Mouse (Mus musculus): ENCODE measurements at regions not wholly inside any gene's neighbourhood (a gene's known extent, or its start where the extent isn't known, plus 50 kb on each side); places are given as distances from the start of the nearest gene placed in this dataset.

GRCm38 (mm10) chr13:10527251-10527650 is 166.6 kb upstream of the Chrm3 start:
- no peak for DNase-seq (ENCODE audit: low read depth, low spot score)

- DNase-seq (ENCODE audit: low read depth, low spot score): no peak
These were observed 166.0 kb upstream of the Chrm3 start for GRCm38 (mm10) chr13:10526470-10527207.

DNA sequence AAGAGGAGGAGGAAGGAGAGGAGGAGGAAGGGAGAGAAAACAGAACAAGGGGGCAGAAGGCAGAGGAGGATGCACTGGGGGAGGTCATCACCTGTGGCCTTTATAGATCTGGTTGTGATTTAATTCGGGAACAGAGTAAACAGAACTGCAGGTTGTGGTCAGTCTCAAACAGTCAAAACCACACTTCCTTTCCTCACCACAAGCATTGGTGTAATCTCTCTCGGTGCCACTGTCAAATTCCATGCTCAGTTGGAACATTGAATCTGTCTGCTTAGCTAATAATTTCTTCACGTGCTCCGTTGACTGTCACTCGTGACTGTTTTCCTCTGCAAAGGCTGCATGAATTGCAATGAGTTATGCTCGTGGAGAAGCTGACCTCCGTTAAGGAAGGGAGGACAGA is 143.6 kb upstream of the Chrm3 start:
- no peak for DNase-seq (ENCODE audit: low read depth, low spot score)

DNA sequence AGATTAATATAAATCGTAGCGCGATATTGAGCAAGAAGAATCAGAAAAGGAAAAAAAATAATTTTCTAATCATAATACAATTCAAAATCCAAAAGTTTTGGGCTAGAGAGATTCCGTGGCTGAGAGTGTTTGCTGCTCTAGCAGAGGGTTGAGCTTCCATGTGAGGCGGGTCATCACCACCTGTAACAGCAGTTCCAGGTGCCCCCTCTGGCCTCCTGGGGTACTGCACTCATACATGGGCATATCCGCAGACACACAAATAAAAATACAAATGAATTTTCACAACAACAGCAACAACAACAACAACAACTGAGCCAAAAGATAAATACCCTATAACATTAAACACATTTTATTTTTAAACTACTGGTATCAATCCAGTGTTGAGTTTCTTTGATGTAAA is 94.7 kb upstream of the Chrm3 start:
- DNase-seq (ENCODE audit: low read depth, low spot score): no peak

GRCm38 (mm10) chr13:10454667-10455066 is 94.0 kb upstream of the Chrm3 start:
- no peak for DNase-seq (ENCODE audit: low read depth, low spot score)

DNA sequence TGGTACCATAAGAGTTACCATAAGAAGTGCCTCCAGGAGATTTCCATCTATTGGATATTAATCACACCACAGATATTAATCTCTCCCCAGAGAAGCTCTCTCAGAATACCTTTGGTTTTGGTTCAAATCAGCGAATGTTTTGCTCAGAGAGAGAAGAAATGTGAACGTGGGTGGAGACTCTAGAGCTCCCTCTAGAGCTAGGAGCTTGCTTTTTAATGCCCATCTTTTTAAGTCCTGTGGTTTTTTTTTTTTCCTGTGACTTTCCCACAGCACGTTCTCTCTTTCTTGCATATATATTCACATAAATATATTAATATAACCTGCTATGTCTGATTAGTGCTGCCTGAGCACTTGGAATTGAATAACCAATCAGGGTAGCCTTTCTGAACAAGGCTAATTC is 90.4 kb upstream of the Chrm3 start:
- no peak for DNase-seq (ENCODE audit: low read depth, low spot score)

DNA sequence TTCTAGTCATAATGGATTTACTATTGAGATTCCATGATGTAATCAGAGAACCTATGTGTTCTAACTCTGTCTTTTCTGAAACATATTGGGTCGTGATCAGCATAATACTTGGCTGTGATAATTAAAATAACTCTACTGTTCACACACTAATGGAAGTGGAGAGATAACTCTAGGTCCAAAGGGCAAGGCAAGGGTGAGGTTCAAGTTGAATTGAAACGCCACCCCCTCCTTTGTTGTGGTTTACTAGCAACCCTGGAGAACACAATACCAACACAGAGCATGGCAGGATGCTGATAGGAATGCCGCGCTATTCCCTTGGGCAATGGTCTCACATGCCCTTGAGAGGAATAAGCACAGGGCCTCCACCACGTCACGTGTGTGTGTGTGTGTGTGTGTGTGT is 88.9 kb upstream of the Chrm3 start:
- DNase-seq (ENCODE audit: low read depth, low spot score): no peak

DNA sequence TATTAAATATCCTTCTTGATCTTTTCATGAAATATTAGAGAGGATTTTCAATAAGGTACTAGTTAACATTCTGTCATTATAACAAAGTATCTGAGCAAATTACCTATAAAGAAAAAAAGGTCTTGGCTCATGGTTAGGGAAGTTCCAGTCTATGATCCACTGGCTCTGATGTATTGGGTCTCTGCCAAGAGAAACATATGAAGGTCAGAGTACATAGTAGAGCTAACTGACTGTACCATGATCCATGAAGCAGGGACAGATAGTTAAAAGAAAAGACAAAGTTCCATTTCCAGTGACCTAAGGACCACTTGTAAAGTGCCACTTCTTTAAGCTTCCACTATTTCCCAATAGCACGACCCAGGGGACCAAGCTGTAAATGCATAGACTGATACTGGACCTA is 87.2 kb upstream of the Chrm3 start:
- no peak for DNase-seq (ENCODE audit: low read depth, low spot score)

DNA sequence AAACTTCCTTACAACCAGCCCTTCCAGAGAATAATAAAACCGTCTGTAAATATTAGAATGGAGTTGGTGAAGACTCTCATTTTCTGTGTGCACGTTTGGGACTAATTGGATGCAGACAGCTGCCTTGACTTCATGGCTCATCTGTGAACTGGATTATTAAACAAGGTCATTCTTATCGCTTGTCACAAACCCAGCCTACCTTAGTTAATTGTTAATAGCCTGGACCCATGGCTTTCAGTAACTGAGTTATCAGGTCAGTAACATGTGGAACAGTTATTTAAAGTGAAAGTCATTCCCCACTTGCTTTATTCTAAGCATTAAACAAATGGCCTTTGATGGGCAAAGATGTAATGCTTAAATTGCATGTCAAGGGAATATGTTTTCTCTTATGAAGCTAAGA is 85.0 kb upstream of the Chrm3 start:
- no peak for DNase-seq (ENCODE audit: low read depth, low spot score)
